Mouse (Mus musculus): ENCODE measurements around the gene Pkn3. TPM values are rescaled to one million over a fixed set of nuclear protein-coding genes. Genes with fewer than 3 reads are reported as not detected.
"Not testable (repeated sequence)": the region's sequence is repeated elsewhere in the genome, so short reads cannot be mapped to it uniquely, and the experiment has no call there.

Gene Pkn3
- polyA plus RNA-seq, 1 experiment from 2014 or later = 2.1 TPM

DNA sequence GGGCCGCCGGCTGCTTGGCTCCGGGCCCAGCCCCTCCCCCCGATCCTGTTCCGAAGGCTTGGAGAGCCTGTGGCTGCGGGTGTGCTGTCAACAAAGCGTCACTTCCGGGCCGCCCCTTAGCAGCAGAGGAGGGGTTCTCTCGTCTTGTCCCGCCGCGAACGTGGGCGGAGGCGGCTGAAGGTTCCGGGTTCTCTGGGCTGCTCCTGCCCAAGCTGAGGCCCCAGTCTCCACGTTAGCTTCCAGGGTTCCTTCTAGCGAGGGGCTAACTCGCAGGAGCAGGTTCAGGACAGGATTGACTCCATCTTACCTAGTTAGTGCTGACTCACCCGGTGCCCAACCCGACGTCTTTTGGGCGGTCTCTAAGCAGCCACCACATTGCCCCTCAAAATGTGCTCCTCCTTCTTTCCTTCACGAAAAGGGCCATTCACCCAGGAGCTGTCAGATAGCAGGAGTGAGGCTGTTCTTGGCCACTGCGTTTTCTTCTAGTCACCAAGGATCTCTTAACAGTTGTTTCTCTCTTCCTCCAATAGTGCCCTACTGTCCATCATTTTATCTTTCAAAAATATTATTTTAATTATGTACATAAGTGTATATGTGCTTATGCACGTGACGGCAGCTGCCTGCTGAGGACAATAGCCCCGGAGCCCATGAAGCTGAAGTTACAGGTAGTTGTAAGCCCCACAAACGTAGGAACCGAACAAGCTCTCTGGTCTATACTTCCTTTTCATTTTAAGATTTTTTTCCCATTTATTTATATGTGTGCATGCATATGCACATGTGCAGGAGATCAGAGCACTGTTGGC is 47.2 kb downstream of the Pkn3 start, which contains the start of gene Zer1:
Gene Zer1 (minus strand): TSS at position 114 of the 803 bp plus-strand sequence.
- WGBS (ENCODE audit: insufficient replicate concordance) = 12% methylated on average over 31 of the region's 31 CpGs
- Histone ChIP-seq H3K4me1 (ENCODE audit: control insufficient read depth, low read depth, low read length) (peaks cover 12% of the 10 kb centered on the region), H3K27me3 (ENCODE audit: control insufficient read depth, insufficient read depth, low read depth, low read length) (no peaks in the 10 kb centered on the region), H3K4me3 (ENCODE audit: low read depth, low read length) (peak within 1 kb of the TSS; percentile 80), H3K9me3 (replicated peaks; ENCODE audit: control insufficient read depth, low read length) (no peaks in the 10 kb centered on the region), H3K36me3 (ENCODE audit: control insufficient read depth, insufficient read depth) (no peaks in the 10 kb centered on the region), H3K9ac (ENCODE audit: low read depth, low read length) (peak within 1 kb of the TSS; percentile 91), H3K4me2 (ENCODE audit: low read depth, low read length) (peak within 1 kb of the TSS; percentile 86), H3K27ac (ENCODE audit: low read length) (peak within 1 kb of the TSS; percentile 82)
- peak; percentile 97 for ATAC-seq (ENCODE audit: low read depth)

DNA sequence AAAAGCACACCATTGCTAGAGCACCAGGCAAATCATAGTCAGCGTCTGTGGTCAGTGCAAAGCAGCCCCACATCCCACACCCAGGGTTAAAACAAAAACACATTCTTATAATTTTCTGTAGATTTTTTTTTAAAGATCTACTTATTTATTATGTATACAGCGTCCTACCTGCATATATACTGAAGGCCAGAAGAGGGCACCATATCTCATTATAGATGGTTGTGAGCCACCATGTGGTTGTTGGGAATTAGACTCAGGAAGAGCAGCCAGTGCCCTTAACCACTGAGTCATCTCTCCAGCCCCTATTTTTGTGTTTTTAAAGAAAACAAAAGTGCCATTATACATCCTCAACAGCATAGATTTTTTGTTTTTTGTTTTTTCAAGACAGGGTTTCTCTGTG is 51.3 kb downstream of the Pkn3 start:
- H3K4me1 ChIP-seq (ENCODE audit: control insufficient read depth, low read depth, low read length) = peaks cover 15% of the 10 kb centered on the region
- no peaks in the 10 kb centered on the region for H3K36me3 ChIP-seq (ENCODE audit: control insufficient read depth, insufficient read depth)
- H3K9me3 ChIP-seq (replicated peaks; ENCODE audit: control insufficient read depth, low read length) = no peaks in the 10 kb centered on the region
- no peak overlapping the region for H3K9ac ChIP-seq (ENCODE audit: low read depth, low read length)
- no peak for ATAC-seq (ENCODE audit: low read depth)
- no peak overlapping the region for H3K4me3 ChIP-seq (ENCODE audit: low read depth, low read length)
- no peak overlapping the region for H3K27ac ChIP-seq (ENCODE audit: low read length)
- no peak overlapping the region for H3K4me2 ChIP-seq (ENCODE audit: low read depth, low read length)
- WGBS (ENCODE audit: insufficient replicate concordance) = 26% methylated on average over 2 of the region's 2 CpGs
- no peaks in the 10 kb centered on the region for H3K27me3 ChIP-seq (ENCODE audit: control insufficient read depth, insufficient read depth, low read depth, low read length)

DNA sequence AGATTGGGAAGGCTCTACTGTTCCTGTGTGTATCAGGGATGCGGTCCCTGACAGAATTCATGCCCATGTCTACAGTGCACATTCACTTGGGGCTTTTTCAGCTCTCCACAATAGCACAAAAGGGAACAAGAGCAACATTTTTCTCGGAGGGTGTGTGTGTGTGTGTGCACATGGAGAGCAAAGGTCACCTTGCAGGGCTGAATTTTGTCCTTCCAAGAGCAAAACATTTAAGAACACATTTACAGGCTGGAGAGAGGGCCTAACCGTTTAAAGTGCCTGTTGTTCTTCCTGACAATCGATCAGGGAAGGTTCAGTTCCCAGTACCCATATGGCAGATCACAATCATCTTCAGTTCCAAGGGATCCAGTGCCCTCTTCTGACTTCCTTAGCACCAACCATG is 52.7 kb downstream of the Pkn3 start:
- H3K27me3 ChIP-seq (ENCODE audit: control insufficient read depth, insufficient read depth, low read depth, low read length) = no peaks in the 10 kb centered on the region
- peaks cover 20% of the 10 kb centered on the region for H3K4me1 ChIP-seq (ENCODE audit: control insufficient read depth, low read depth, low read length)
- H3K27ac ChIP-seq (ENCODE audit: low read length) = no peak overlapping the region
- H3K4me2 ChIP-seq (ENCODE audit: low read depth, low read length) = no peak overlapping the region
- H3K9me3 ChIP-seq (replicated peaks; ENCODE audit: control insufficient read depth, low read length) = no peaks in the 10 kb centered on the region
- H3K9ac ChIP-seq (ENCODE audit: low read depth, low read length) = no peak overlapping the region
- no peak overlapping the region for H3K4me3 ChIP-seq (ENCODE audit: low read depth, low read length)
- 73% methylated on average over 4 of the region's 4 CpGs for WGBS (ENCODE audit: insufficient replicate concordance)
- ATAC-seq (ENCODE audit: low read depth) = no peak
- H3K36me3 ChIP-seq (ENCODE audit: control insufficient read depth, insufficient read depth) = no peaks in the 10 kb centered on the region

DNA sequence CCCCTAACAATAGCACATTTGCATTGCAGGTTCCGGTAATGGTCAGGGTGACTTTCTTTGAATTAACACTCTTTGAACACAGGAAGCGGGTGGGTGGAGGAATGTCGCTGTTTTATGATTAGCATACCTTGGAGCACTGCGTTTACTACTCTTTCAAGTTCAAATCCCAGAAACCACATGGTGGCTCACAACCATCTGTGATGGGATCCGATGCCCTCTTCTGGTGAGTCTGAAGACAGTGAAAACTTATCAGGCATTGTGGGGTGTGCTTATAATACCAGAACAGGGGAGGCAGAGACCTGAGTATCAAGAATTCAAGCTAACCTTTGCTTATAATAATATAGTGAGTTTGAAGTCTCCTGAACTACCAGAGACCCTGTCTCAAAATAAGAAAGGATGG is 53.8 kb downstream of the Pkn3 start:
- ATAC-seq (ENCODE audit: low read depth); H3K9me3 ChIP-seq (replicated peaks; ENCODE audit: control insufficient read depth, low read length): not testable (repeated sequence)

DNA sequence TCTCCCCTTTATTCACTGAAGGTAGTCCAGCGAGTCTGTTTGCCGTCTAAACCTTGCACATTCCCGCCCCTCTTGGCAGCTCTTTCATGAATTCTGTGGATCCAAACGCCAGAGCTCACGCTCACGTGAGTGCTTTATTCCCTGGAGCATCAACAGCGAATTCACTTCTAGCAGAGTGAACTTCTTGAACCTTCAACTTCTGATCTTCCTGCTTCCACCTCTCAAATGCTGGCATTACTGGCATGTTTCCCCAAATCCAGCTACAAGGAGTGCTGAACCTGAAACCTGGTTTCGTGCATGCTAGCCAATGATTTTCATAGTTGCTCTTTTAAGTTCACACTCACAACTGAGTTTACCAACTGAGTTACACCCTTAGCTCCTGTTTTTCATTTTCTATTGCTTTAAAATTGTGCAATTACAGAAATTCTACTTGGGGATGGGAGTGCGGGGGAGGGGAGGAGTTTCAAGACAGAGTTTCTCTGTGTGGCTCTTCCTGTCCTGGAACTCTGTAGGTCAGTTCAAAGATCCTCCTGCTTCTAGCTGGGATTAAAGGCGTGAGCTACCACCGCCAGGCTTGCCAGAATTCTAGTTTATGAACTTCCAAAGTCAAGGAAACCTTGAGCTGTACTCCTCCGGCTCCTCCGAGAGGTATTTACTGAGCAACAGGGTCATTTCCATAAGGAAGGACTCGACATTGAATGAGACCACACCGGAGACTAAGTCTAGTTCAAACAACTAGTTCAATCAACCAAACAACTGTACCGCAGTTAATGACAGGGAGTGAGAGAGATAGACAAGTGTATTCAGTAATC is 55.5 kb downstream of the Pkn3 start:
- no peaks in the 10 kb centered on the region for H3K27me3 ChIP-seq (ENCODE audit: control insufficient read depth, insufficient read depth, low read depth, low read length)
- ATAC-seq (ENCODE audit: low read depth) = peak; percentile 31
- H3K27ac ChIP-seq (ENCODE audit: low read length) = peak overlapping the region; percentile 92
- H3K4me1 ChIP-seq (ENCODE audit: control insufficient read depth, low read depth, low read length) = peaks cover 36% of the 10 kb centered on the region
- H3K36me3 ChIP-seq (ENCODE audit: control insufficient read depth, insufficient read depth) = no peaks in the 10 kb centered on the region; the same call in 1 of the 2 replicates
- H3K9ac ChIP-seq (ENCODE audit: low read depth, low read length) = peak overlapping the region; percentile 86
- H3K4me2 ChIP-seq (ENCODE audit: low read depth, low read length) = peak overlapping the region; percentile 89
- 28% methylated on average over 16 of the region's 16 CpGs for WGBS (ENCODE audit: insufficient replicate concordance)
- no peaks in the 10 kb centered on the region for H3K9me3 ChIP-seq (replicated peaks; ENCODE audit: control insufficient read depth, low read length)
- peak overlapping the region; percentile 88 for H3K4me3 ChIP-seq (ENCODE audit: low read depth, low read length)

More for the DNA sequence above, 53.8 kb downstream of the Pkn3 start:
- 59% methylated on average over 5 of the region's 5 CpGs for WGBS (ENCODE audit: insufficient replicate concordance)
- not testable (repeated sequence) for H3K4me2 ChIP-seq (ENCODE audit: low read depth, low read length); H3K27me3 ChIP-seq (ENCODE audit: control insufficient read depth, insufficient read depth, low read depth, low read length); H3K27ac ChIP-seq (ENCODE audit: low read length); H3K9ac ChIP-seq (ENCODE audit: low read depth, low read length); H3K4me3 ChIP-seq (ENCODE audit: low read depth, low read length); H3K36me3 ChIP-seq (ENCODE audit: control insufficient read depth, insufficient read depth)
- H3K4me1 ChIP-seq (ENCODE audit: control insufficient read depth, low read depth, low read length) = peaks cover 29% of the 10 kb centered on the region

DNA sequence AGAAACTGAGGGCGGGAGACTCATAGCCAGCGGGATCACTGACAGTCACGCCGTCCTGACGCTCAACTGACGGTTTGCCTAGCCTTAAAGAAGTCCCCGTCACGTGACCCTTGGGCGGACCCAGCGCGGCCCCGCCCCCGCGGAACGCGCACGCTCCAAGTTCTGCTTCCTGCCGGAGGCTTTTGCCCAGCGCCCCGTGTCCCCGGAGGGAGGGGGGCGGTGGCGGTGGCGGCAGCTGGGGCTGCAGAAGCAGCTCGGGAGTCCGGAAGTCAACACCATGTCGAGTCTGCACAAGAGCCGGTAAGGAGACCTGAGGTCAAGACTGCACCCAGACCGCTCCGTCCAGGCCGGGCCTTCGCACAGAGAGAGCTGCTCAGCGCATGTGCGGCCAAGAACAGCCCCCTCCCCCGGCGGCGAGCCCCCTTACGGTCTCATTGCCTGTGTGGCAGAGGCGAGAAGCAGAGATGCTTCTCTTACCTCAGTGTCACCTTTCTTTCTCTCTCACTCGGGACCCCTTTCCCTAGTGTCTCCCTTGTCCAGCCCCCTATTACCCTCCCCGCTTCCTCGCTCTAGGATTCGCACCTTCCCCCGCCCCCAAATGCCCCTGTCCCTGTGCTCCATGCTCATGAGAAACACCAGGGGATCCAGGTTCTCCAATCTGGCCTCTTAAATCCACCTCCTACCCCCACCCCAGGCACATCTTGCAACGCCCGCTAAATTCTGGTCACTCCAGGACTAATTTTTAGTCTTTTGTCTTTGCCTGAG is 56.3 kb downstream of the Pkn3 start, which contains the start of gene Tbc1d13:
Gene Tbc1d13 (plus strand): TSS at position 134 of the 765 bp plus-strand sequence.
- Histone ChIP-seq H3K36me3 (ENCODE audit: control insufficient read depth, insufficient read depth) (no peaks in the 10 kb centered on the region; the same call in 1 of the 2 replicates), H3K4me1 (ENCODE audit: control insufficient read depth, low read depth, low read length) (peaks cover 36% of the 10 kb centered on the region), H3K27ac (ENCODE audit: low read length) (peak within 1 kb of the TSS; percentile 92), H3K4me2 (ENCODE audit: low read depth, low read length) (peak within 1 kb of the TSS; percentile 89), H3K9ac (ENCODE audit: low read depth, low read length) (peak within 1 kb of the TSS; percentile 86), H3K9me3 (replicated peaks; ENCODE audit: control insufficient read depth, low read length) (no peaks in the 10 kb centered on the region), H3K4me3 (ENCODE audit: low read depth, low read length) (peak within 1 kb of the TSS; percentile 88), H3K27me3 (ENCODE audit: control insufficient read depth, insufficient read depth, low read depth, low read length) (no peaks in the 10 kb centered on the region)
- WGBS (ENCODE audit: insufficient replicate concordance) = 0% methylated on average over 46 of the region's 46 CpGs
- peak; percentile 96 for ATAC-seq (ENCODE audit: low read depth)

DNA sequence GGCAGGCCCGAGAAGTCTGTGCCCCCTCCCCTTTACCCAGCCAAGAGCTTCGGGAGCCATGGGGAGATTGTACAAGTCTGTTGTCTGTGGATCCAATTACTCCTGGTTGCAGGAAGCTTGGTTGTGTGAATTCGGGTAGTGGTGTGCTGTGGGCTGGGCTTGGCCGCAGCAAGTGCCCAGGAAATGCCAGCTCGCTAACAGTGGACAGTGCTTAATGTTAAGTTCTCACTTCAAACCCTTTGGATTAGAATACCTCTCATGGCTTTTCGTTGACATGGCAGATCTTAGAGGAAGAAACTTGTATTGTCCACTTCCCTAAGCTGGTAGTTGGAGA is 56.9 kb downstream of the Pkn3 start:
- no peak for ATAC-seq (ENCODE audit: low read depth)
- no peaks in the 10 kb centered on the region; the same call in 1 of the 2 replicates for H3K36me3 ChIP-seq (ENCODE audit: control insufficient read depth, insufficient read depth)
- H3K4me2 ChIP-seq (ENCODE audit: low read depth, low read length) = peak overlapping the region; percentile 89
- no peaks in the 10 kb centered on the region for H3K27me3 ChIP-seq (ENCODE audit: control insufficient read depth, insufficient read depth, low read depth, low read length)
- H3K4me3 ChIP-seq (ENCODE audit: low read depth, low read length) = peak overlapping the region; percentile 88
- peak overlapping the region; percentile 71 for H3K27ac ChIP-seq (ENCODE audit: low read length)
- peak overlapping the region; percentile 86 for H3K9ac ChIP-seq (ENCODE audit: low read depth, low read length)
- H3K9me3 ChIP-seq (replicated peaks; ENCODE audit: control insufficient read depth, low read length) = no peaks in the 10 kb centered on the region
- 8% methylated on average over 6 of the region's 6 CpGs for WGBS (ENCODE audit: insufficient replicate concordance)
- H3K4me1 ChIP-seq (ENCODE audit: control insufficient read depth, low read depth, low read length) = peaks cover 36% of the 10 kb centered on the region

DNA sequence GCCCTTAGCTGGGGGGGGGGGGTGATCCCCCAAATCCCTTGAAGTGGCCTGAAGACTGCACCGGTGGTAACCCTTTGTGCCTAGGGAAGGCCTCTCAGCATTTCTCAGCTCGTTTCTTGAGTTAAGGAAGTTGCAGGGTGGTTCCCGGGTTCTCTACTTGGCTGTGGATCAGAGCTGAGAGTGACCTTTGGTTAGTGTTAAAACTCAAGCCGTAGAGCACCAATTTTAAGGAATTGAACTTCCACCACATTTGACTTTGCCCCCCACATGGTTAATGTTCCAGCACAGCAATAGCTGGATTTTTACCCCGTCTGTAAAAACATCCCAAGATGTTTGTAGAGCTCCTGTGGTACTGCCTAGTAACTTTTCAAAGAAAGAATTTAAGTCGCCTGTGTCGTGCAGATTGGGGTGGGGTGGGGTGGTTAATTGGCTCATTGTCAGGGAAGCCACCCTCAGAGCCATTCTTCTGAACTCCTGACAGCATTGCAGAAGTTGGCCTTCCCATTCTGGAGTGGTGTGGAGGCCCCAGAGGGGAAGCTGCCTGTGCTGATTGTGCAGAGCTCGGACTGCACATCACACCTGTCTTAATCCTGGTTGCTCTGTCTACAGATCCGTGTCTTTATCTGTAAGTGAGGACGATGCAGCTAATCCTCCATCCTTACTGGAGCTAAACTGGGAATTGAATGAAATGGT is 57.6 kb downstream of the Pkn3 start:
- peak overlapping the region; percentile 86 for H3K9ac ChIP-seq (ENCODE audit: low read depth, low read length)
- WGBS (ENCODE audit: insufficient replicate concordance) = 31% methylated on average over 10 of the region's 10 CpGs
- ATAC-seq (ENCODE audit: low read depth) = no peak
- H3K4me3 ChIP-seq (ENCODE audit: low read depth, low read length) = peak overlapping the region; percentile 88
- no peaks in the 10 kb centered on the region for H3K9me3 ChIP-seq (replicated peaks; ENCODE audit: control insufficient read depth, low read length)
- peak overlapping the region; percentile 89 for H3K4me2 ChIP-seq (ENCODE audit: low read depth, low read length)
- no peaks in the 10 kb centered on the region for H3K27me3 ChIP-seq (ENCODE audit: control insufficient read depth, insufficient read depth, low read depth, low read length)
- H3K36me3 ChIP-seq (ENCODE audit: control insufficient read depth, insufficient read depth) = no peaks in the 10 kb centered on the region; the same call in 1 of the 2 replicates
- H3K4me1 ChIP-seq (ENCODE audit: control insufficient read depth, low read depth, low read length) = peaks cover 36% of the 10 kb centered on the region
- peak overlapping the region; percentile 71; the same call in 1 of the 2 replicates for H3K27ac ChIP-seq (ENCODE audit: low read length)
